Mouse (Mus musculus): ENCODE results near the gene Slc35f4. TPM values are rescaled to one million over a fixed set of nuclear protein-coding genes. Genes with fewer than 3 reads are reported as not detected.

The Slc35f4 gene
- polyA plus RNA-seq, 1 experiment from 2014 or later = 3.0 TPM

DNA sequence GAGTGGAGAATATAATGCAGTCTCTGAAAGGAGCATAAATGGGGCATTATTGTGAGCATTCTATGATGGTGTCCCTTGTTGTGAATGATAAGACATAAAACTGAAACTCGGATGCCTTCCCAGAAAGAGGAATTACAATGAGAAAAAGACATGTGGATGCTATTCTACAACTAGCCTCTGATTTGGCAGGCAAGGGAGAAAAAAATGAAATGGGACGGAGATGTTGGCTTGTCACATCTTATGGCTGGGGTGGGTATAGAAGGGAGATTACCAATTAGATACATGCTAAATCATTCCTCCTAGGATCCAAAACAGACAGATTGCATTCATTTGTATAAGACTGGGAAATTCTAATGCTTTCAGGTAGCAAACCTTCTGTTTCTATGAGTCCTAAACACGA, 65.0 kb downstream of the Slc35f4 start:
- no peak overlapping the region for H3K27ac ChIP-seq
- WGBS = 73% methylated on average over 3 of the region's 3 CpGs
- H3K27me3 ChIP-seq = no peaks in the 10 kb centered on the region
- H3K4me1 ChIP-seq = no peaks in the 10 kb centered on the region
- no peak overlapping the region for H3K4me3 ChIP-seq
- H3K9ac ChIP-seq = no peak overlapping the region
- H3K36me3 ChIP-seq = no peaks in the 10 kb centered on the region
- no peak for ATAC-seq (ENCODE audit: low FRiP score)
- no peaks in the 10 kb centered on the region for H3K9me3 ChIP-seq (replicated peaks)
- H3K4me2 ChIP-seq (replicated peaks) = no peak overlapping the region

DNA sequence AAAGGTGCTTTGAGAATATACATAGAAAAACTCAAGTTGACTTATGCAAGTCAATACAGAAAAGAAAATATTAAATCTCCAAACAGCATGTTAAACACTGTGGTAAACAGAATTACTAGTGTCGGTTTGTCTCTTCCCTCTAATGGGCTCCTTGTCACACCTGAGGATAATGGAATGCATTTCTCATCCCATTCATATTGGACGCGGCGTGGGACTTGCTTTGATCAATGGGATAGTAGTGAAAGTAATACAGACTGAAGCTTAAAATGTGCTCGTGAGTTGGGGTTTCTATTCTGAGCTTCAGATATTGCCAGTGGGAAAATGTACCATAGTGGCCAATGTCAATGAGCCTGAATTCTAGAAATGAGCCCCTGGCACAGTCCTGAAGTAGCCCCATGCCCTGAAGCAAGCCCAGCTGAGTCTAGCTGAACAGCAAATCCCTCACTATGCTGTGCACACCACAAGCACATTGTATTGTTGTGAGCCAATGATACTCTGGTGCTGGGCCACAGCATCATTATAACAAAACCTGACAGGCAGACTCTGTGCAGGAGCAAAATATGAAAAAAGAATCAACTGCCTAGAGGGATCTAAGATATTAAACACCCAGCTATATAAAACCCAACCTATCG, 71.4 kb downstream of the Slc35f4 start:
- Histone ChIP-seq H3K4me3 (no peak overlapping the region), H3K27me3 (no peaks in the 10 kb centered on the region), H3K9me3 (replicated peaks) (no peaks in the 10 kb centered on the region), H3K4me1 (no peaks in the 10 kb centered on the region), H3K4me2 (replicated peaks) (no peak overlapping the region), H3K36me3 (no peaks in the 10 kb centered on the region), H3K9ac (no peak overlapping the region), H3K27ac (no peak overlapping the region)
- ATAC-seq (ENCODE audit: low FRiP score) = no peak
- 76% methylated on average over 6 of the region's 6 CpGs for WGBS

DNA sequence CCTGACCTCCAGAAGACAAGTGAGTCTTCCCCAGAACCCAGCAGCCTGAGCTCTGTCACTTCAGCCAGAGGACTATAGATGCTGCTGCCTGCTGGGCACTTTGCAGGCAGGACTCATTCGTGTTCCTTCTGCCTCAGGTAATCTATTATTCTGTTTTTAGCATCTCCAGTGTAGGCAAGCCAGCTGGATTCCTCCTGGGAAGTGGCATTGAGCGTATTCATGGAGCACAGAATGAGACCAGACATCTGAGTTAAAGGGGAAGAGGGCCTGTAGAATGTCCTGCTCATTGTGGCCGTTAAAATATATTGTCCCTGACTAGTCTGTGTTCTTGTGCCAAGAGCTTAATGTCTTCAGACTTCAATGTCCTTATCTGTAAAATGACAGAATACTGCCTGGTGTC, 72.1 kb downstream of the Slc35f4 start:
- no peak overlapping the region for H3K4me3 ChIP-seq
- H3K9ac ChIP-seq = no peak overlapping the region
- WGBS = 21% methylated on average over 3 of the region's 3 CpGs
- ATAC-seq (ENCODE audit: low FRiP score) = no peak
- no peaks in the 10 kb centered on the region for H3K27me3 ChIP-seq
- no peak overlapping the region for H3K27ac ChIP-seq
- no peaks in the 10 kb centered on the region for H3K9me3 ChIP-seq (replicated peaks)
- no peaks in the 10 kb centered on the region for H3K4me1 ChIP-seq
- H3K4me2 ChIP-seq (replicated peaks) = no peak overlapping the region
- no peaks in the 10 kb centered on the region for H3K36me3 ChIP-seq

DNA sequence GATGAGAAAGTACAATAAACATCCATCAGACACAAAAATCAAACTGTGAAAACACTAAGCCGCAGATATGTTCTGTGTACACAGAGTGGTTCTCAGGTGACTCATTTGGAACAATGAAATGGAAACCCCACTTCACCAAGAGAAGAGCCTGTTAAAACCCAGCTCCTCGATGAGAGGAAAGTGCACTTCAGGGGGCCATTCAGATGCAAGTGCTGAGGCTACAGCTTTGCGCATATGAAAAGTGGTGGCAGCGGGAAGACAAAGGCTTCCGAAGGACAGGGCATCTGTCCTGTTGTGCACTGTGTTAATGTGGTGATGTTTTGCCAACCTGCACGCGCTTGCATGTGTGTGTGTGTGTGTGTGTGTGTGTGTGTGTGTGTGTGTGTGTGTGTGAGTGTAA, 78.2 kb downstream of the Slc35f4 start:
- no peaks in the 10 kb centered on the region for H3K27me3 ChIP-seq
- H3K9me3 ChIP-seq (replicated peaks) = no peaks in the 10 kb centered on the region
- no peak overlapping the region for H3K4me3 ChIP-seq
- H3K36me3 ChIP-seq = no peaks in the 10 kb centered on the region
- no peak overlapping the region for H3K27ac ChIP-seq
- no peak overlapping the region for H3K4me2 ChIP-seq (replicated peaks)
- WGBS = 16% methylated on average over 7 of the region's 7 CpGs
- no peak overlapping the region for H3K9ac ChIP-seq
- H3K4me1 ChIP-seq = no peaks in the 10 kb centered on the region
- ATAC-seq (ENCODE audit: low FRiP score) = no peak

DNA sequence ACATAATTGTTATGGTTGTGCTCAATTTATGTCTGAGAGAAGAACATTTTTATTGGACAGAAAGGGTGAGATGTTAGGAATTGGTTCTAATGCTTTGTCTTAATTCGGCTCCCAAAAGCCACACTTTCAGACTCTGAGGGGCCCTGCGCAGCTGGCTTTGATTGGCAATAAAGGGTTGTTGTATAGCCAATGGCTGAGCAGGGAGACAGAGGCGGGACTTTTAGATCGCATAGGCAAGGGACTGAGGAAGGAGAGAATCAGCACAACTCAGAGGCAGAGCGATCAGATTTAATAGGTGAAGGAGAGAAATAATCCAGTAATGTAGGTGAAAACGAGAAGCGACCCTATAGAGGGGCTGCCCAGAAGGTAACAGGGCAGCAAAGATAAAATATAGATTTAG, 79.4 kb downstream of the Slc35f4 start:
- Histone ChIP-seq H3K9ac (no peak overlapping the region), H3K27ac (no peak overlapping the region), H3K36me3 (no peaks in the 10 kb centered on the region), H3K9me3 (replicated peaks) (no peaks in the 10 kb centered on the region), H3K27me3 (no peaks in the 10 kb centered on the region), H3K4me1 (no peaks in the 10 kb centered on the region), H3K4me3 (no peak overlapping the region), H3K4me2 (replicated peaks) (no peak overlapping the region)
- no peak; the same call in 1 of the 2 replicates for ATAC-seq (ENCODE audit: low FRiP score)
- 41% methylated on average over 7 of the region's 7 CpGs for WGBS

DNA sequence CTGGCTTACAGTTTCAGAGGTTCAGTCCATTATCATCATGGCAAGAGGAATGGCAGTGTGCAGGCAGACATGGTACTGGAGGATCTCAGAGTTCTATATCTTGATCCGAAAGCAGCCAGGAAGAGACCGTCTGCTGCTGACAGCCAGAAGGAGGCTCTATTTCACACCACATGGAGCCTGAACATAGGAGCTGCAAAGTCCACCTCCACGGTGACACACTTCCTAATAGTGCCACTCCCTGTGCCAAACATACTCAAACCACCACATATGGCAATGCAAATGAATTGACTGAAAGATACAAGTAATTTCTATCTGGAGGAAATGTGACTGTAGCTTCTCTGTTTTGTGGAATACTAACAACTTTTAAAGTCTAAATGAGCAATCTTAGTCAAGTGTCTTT, 89.0 kb downstream of the Slc35f4 start:
- Histone ChIP-seq H3K4me1 (no peaks in the 10 kb centered on the region), H3K4me2 (replicated peaks) (no peak overlapping the region), H3K9ac (no peak overlapping the region), H3K27me3 (no peaks in the 10 kb centered on the region), H3K36me3 (no peaks in the 10 kb centered on the region), H3K4me3 (no peak overlapping the region), H3K27ac (no peak overlapping the region), H3K9me3 (replicated peaks) (no peaks in the 10 kb centered on the region)
- no peak for ATAC-seq (ENCODE audit: low FRiP score)
- 89% methylated on average over 3 of the region's 3 CpGs for WGBS

DNA sequence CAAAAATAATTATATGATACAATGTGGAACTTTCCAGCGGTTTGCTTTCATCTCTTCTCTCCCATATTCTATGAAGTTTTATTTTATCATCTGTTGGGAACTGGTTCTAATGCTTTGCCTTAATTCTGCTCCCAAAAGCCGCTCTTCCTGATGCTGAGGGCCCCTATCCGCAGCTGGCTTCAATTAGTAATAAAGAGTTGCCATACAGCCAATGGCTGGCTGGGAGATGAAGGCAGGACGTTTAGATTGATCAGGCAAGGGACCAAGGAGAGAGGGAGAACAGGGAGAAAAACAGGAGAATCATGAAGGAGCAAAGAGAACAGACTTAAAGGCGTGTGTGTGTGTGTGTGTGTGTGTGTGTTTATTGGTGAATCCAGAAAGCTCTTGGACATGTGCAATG, 94.0 kb downstream of the Slc35f4 start:
- H3K27me3 ChIP-seq = no peaks in the 10 kb centered on the region
- no peaks in the 10 kb centered on the region for H3K4me1 ChIP-seq
- H3K4me3 ChIP-seq = no peak overlapping the region
- H3K4me2 ChIP-seq (replicated peaks) = no peak overlapping the region
- no peak overlapping the region for H3K9ac ChIP-seq
- WGBS = 76% methylated on average over 5 of the region's 5 CpGs
- H3K9me3 ChIP-seq (replicated peaks) = no peaks in the 10 kb centered on the region
- no peaks in the 10 kb centered on the region for H3K36me3 ChIP-seq
- H3K27ac ChIP-seq = no peak overlapping the region
- ATAC-seq (ENCODE audit: low FRiP score) = no peak

DNA sequence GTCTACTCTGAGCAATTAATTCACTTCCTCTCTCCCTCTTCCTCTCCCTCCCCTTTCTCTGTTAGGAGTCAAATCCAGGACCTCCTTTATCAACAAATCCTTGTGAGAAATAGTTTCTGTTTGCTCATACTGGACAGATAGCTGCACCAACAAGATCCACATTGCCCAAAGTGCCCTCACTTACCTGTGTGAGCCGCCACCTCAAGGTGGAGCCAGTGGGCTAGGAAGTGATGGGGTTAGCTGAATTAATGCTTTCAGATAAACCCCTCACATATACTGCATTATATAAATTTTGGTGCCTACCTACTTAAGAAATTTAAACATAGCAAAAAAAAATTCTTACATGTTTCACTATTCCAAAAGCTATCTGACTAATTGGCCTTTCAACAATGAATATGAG, 133.4 kb downstream of the Slc35f4 start:
- Histone ChIP-seq H3K4me3 (no peak overlapping the region), H3K4me1 (no peaks in the 10 kb centered on the region), H3K36me3 (no peaks in the 10 kb centered on the region), H3K4me2 (replicated peaks) (no peak overlapping the region), H3K27me3 (no peaks in the 10 kb centered on the region), H3K9ac (no peak overlapping the region), H3K9me3 (replicated peaks) (no peaks in the 10 kb centered on the region), H3K27ac (no peak overlapping the region)
- 33% methylated on average over 1 of the region's 1 CpGs for WGBS
- no peak for ATAC-seq (ENCODE audit: low FRiP score)

DNA sequence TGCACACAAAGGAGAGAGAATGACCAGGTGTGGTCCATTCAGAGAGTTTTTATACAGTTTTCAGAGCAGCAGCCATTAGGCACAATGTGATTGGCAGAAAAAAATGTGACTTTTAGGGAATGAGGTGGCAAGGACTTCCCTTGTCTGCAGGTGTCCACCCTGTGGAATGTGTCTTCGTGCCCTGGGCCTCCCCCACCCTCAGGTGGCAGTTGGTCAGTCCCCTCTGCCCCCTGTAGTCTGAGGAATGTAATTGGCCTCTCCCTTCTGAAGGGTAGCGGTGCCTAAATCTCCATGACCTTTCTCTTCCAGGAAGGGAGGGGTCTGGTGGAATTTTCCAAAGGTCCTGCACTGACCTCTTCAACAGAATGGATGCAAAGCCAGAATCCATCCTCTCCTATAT, 163.7 kb downstream of the Slc35f4 start:
- ATAC-seq (ENCODE audit: low FRiP score) = no peak
- Histone ChIP-seq H3K9me3 (replicated peaks) (no peaks in the 10 kb centered on the region), H3K36me3 (no peaks in the 10 kb centered on the region), H3K4me3 (no peak overlapping the region), H3K27ac (no peak overlapping the region), H3K9ac (no peak overlapping the region), H3K4me1 (no peaks in the 10 kb centered on the region), H3K27me3 (no peaks in the 10 kb centered on the region), H3K4me2 (replicated peaks) (no peak overlapping the region)
- 64% methylated on average over 2 of the region's 2 CpGs for WGBS

DNA sequence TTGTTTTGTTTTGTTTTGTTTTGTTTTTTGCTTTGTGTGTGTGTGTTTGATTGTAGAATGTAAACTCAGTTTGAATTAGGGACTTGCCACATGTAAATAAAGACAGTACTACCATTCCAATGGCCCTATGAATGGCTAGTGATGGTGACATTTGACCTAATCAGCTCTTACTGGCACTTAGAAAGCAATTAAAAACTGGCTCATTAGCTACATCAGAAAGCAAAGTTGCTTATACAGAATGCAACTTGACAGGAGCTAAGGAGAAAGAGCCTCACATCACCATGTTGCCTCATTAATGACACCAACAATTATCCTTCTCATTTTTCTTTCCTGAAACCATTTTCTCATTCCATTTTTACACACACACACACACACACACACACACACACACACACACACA, 170.3 kb downstream of the Slc35f4 start:
- H3K4me1 ChIP-seq = no peaks in the 10 kb centered on the region
- H3K36me3 ChIP-seq = no peaks in the 10 kb centered on the region
- no peaks in the 10 kb centered on the region for H3K9me3 ChIP-seq (replicated peaks)
- H3K27ac ChIP-seq = no peak overlapping the region
- H3K4me3 ChIP-seq = no peak overlapping the region
- no peak for ATAC-seq (ENCODE audit: low FRiP score)
- H3K27me3 ChIP-seq = no peaks in the 10 kb centered on the region
- H3K9ac ChIP-seq = no peak overlapping the region
- no peak overlapping the region for H3K4me2 ChIP-seq (replicated peaks)

DNA sequence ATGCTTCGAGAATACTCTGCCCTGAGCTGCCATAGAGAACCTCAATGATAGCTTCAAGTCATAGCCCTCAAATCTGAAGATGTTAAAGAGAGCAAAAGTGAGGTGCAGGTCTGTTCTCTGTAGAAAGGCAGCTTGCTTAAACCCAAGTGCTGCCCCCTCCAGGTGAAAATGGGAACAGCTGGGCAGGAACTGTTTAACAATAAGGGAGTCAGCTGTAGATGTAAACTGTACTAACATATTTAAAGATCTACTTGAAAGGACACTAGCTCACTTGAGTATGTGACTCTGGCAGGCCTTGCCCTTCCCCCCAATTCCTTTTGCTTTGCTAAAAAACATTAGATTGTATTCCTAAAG, 177.0 kb downstream of the Slc35f4 start:
- Histone ChIP-seq H3K27ac (no peak overlapping the region), H3K9ac (no peak overlapping the region), H3K4me3 (no peak overlapping the region), H3K27me3 (no peaks in the 10 kb centered on the region), H3K36me3 (no peaks in the 10 kb centered on the region), H3K9me3 (replicated peaks) (no peaks in the 10 kb centered on the region), H3K4me2 (replicated peaks) (no peak overlapping the region), H3K4me1 (no peaks in the 10 kb centered on the region)
- 70% methylated on average over 1 of the region's 1 CpGs for WGBS
- ATAC-seq (ENCODE audit: low FRiP score) = no peak

DNA sequence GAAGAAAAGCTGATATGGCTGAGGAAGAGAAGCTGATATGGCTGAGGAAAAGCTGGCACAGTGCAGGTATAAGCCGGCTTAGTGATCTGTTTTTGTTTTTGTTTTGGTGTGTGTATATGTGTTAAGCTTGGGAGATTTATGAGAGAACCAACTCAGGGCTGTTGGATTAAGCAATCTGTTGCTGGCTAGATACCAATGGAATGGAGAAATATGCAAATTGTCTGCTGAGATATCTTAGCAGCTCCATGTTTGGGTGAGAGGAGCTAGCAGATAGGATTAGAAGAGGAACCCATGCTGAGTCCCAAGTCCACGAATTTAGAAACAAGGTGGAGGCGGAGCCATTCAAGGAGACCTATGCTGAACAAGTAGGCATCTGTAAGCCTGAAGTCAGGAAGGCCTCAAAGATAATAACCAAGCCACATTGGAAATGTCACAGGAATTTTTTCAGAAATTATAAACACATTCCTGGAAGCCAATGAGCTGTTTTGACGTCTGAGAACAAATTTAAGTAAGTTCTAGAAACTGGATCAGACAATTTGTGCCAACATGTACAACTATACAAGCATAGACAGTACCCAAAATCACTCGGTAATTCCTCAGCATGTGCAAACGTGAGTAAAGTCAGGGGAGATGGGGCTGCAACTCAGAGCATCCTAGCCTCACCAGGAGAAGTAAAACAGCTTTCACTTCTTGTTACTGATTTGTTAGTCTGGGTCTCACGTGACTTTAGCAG, 177.5 kb downstream of the Slc35f4 start:
- Histone ChIP-seq H3K36me3 (no peaks in the 10 kb centered on the region), H3K4me1 (no peaks in the 10 kb centered on the region), H3K4me2 (replicated peaks) (no peak overlapping the region), H3K27me3 (no peaks in the 10 kb centered on the region), H3K4me3 (no peak overlapping the region), H3K27ac (no peak overlapping the region), H3K9me3 (replicated peaks) (no peaks in the 10 kb centered on the region), H3K9ac (no peak overlapping the region)
- ATAC-seq (ENCODE audit: low FRiP score) = no peak
- 79% methylated on average over 7 of the region's 7 CpGs for WGBS

DNA sequence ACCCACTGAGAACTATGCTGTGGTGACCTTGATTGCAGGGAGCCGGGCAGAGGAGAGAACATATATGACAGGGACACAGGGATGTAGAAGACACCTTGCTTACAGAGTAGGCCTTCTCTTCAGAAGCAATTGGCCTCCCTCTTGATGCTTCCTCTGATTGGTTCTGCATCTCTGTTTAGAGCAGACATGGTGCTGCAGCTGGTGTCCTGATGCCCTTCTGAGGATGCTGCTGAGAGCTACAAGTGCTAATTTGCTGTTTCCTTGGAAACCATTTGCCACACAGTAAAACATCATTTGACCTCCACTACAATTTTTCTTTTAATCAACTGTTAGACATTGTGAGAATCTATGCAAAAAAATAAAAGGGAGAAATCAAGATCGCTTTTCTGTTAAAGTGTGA, 180.0 kb downstream of the Slc35f4 start:
- WGBS = 88% methylated on average over 2 of the region's 2 CpGs
- Histone ChIP-seq H3K4me3 (no peak overlapping the region), H3K9me3 (replicated peaks) (no peaks in the 10 kb centered on the region), H3K27me3 (no peaks in the 10 kb centered on the region), H3K9ac (no peak overlapping the region), H3K4me2 (replicated peaks) (no peak overlapping the region), H3K27ac (no peak overlapping the region), H3K4me1 (no peaks in the 10 kb centered on the region), H3K36me3 (no peaks in the 10 kb centered on the region)
- no peak for ATAC-seq (ENCODE audit: low FRiP score)
